Mouse (Mus musculus) forelimb bud, embryonic 11.5 days (tissue): Measurements from ENCODE around the gene Ydjc.
"Not testable (repeated sequence)": the region's sequence is repeated elsewhere in the genome, so short reads cannot be mapped to it uniquely, and the experiment has no call there.

Source experiments
- DNase-seq: peaks from one replicate; pipeline ENCODE4 v3.0.0-alpha.2; 2012; ENCODE audit warnings: low read depth, low spot score

The Ydjc gene

DNA sequence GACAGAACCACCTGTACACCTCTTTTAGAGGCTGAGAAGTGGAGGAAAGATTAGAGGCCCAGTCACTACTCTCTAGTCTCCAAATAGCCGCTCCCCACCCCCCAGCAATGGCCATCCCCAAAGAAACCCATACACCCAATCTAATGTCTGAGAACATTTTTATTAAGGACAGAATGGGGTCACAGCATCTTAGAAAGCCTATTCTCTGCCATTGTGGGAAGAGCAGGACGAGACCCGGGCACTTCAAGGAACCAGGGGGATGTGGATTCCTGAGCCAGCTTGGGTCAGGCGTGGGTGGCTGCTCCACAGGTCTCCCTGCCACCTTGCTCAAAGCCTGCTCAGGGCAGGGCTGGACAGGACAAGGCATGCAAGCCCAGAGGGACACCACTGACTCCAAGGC is 7.5 kb downstream of the Ydjc start:
- DNase-seq, result no peak

DNA sequence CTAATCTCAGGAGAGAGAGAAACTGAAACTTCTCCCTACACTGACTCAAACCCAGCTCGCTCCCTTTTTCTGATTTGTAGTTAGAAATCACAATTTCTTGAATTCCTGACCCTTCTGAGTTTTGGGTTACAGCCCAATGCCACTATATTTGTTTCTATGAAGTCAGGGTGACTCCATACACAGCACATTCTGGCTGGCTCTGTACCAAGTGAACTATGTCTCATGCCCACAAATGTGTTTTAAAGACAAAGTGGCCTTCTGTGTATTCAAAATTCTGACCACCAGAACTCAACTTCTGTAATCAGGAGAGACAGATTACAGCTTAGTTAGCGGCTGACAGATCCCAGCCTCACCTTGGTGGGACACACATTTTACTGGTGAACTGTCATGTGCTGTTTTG is 9.9 kb downstream of the Ydjc start:
- no peak for DNase-seq

DNA sequence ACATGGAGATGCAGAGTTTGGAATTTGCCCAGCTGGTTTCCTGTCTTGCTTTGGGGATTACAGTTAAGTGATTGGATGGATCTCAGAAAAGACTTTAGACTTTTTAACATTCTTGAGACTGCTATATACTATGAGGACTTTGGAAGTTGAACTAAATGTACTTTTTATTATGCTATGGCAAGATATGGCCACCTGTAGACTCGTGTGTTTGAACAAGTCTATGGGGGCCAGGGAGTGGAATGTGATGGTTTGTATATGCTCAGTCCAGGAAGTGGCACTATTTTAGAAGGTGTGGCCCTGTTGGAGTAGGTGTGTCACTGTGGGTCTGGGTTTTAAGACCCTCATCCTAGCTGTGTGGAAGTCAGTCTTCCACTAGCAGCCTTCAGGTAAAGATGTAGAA is 21.1 kb downstream of the Ydjc start:
- DNase-seq, result not testable (repeated sequence)

GRCm38 (mm10) chr16:17167179-17167578 is 22.8 kb downstream of the Ydjc start:
- DNase-seq, result no peak

DNA sequence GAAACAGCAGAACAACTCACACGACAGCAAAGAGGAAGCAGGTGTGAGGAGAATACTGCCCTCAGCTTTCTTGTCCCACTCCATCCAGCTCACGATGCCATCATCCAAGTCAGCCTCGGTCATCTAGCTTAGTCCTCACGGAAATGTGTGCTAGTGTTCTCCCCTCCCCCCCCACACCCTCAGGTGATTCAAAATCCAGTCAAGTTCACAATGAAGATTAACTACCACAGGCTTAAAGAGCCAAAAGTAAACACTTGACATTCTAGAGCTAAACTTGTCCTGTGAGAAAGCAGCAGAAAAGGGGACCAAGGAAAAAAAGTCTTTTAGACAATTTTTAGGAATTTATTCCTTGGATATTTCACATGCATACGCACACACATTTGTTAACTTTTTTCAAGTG is 23.6 kb downstream of the Ydjc start:
- DNase-seq, result no peak

- no peak for DNase-seq
Measured at GRCm38 (mm10) chr16:17175765-17176164, 31.3 kb downstream of the Ydjc start.

DNA sequence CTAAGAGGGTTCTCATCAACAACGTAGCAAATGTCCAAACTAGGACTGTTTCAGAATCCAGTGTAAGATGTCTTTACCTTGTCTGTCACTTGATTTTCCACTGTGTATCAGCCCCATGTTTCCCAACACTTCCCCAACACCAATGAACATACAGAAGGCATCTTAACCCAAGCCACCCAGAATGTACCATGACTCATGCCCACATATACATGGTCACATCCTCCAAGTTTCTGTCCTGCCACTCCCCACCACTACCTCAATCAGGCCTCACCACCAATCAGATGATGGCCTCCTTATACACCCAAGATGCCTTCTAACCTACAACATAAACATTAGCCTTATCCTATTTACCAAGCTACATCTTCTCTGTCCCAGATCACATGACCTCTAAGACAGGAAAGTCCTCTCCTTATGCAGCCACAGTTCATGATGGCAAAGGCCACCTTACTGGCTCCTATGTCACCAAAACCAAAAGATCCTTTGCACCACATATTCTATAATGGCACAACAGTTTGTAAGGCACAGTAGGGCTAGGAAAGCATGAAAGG is 33.3 kb downstream of the Ydjc start:
- no peak for DNase-seq

- DNase-seq, result no peak
Measured at GRCm38 (mm10) chr16:17179706-17180105, 35.3 kb downstream of the Ydjc start.

DNA sequence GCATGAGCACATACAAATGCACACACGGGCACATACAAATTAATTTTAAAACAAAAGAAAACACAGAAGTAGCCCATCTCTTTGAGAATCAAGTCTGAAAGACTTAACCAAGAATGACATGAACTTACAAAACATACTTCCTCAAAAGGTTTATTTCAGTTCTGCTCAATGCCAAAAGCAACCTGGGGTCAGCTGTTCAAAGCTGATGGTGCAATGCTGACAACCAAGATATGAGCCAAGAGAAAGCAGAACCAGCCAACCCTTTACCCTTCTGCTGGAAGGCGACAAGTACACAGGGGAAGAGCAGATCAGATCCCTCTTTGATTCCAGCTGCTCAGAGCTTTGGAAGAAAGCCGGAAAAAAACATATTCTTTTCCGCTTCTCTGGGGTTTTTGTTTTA is 37.0 kb downstream of the Ydjc start:
- no peak for DNase-seq

- DNase-seq, result no peak
Measured at GRCm38 (mm10) chr16:17182136-17182535, 37.7 kb downstream of the Ydjc start.

DNA sequence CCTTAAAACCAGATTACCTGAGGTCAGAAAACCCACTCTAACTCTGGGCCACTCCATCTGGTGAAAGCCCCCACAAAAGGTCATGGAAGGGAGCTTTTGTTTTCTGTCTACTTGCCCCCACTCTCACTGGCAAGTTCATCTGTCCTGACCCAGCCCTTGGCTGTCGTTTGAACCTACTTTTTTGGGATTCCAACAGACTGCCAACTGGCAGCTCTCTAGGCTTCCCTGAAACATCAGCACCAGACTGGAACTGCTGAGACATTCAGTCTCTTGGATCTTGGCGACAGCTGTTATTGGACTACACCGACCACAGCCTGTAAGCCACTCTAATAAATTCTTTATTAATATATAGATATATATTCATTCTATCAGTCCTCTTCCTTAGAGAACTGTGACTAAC is 38.6 kb downstream of the Ydjc start:
- no peak for DNase-seq

DNA sequence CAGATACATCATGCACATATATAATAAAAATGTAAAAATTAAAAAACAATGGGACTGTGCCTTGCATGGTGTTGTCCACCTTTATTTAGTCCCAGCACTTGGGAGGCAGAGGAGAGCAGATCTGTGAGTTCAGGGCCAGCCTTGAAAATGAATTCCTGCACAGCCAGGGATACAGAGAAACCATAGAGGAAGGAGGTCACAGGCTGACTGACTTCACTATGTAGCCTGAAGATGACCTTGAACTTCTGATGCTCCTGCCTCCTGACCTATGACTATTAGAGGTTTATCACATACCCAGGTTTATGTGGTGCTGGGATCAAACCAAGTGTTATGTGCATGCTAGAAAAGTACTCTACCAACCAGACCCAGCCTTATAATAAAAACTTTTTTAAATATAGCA is 41.1 kb downstream of the Ydjc start:
- DNase-seq, result no peak

DNA sequence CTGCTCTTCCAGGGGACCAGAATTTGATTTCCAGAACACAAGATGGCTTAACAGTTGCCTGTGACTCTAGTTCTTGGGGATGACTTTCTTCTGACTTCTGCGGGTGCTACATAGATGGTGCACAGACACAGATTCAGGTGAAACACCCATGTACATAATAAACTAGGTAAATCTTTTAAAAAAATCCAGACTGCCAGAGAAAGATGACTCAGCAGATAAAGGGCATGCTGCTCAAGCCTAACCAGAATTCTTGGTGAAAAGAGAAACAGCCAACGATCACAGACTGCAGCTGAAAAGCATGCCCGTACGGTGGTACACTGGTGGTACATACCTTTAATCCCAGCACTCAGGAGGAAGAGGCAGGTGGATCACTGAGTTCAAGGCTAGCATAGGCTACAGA is 49.4 kb downstream of the Ydjc start:
- DNase-seq, result no peak

GRCm38 (mm10) chr16:17200121-17200952 is 55.9 kb downstream of the Ydjc start:
- no peak for DNase-seq

- peak; percentile 81 for DNase-seq
Measured at GRCm38 (mm10) chr16:17200953-17201707, 56.7 kb downstream of the Ydjc start.

GRCm38 (mm10) chr16:17201977-17202376 is 57.6 kb downstream of the Ydjc start:
- DNase-seq, result no peak

DNA sequence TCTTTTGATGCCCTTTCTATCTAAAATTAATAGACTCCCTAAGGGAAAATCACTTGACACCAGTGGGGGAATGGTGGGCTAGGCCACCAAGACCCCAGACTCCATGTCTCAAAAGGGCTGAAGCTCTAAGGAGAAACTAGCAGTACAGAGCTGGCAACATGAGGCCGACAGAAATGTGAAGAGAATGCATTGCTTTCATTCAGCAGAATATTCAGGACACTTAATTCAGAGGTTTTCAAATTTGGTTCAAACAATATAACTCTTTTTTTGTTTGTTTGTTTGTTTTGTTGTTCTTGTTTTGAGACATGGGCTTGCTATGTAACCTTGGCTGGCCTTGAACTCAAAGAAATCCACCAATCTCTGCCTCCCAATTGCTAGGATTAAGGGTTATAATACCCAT is 58.1 kb downstream of the Ydjc start, which contains the start of gene Ube2l3:
TSS of gene Ube2l3 (minus strand) at position 101 of the 400 bp plus-strand sequence.
- DNase-seq, result no peak

DNA sequence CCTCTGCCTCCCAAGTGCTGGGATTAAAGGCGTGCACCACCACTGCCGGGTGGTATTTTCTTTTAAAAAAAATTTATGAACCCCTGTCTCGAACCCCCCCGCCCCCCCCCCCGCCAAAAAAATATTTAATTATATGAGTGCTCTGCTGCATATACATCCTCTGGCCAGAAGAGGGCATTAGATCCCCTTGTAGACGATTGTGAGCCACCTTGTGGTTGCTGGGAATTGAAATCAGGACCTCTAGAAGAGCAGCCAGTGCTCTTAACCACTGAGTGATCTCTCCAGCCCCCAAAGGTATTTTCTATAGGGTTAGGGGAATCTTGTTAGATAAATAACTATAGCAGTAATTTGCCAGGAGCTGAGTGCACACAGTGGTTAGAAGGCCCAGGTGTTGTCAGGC is 60.6 kb downstream of the Ydjc start:
- no peak for DNase-seq

- DNase-seq, result peak; percentile 94
Measured at GRCm38 (mm10) chr16:17208389-17209361, 64.3 kb downstream of the Ydjc start, which contains the start of gene Rimbp3. Gene Rimbp3 (plus strand): TSS chr16:17208603.

- DNase-seq, result no peak
Measured at GRCm38 (mm10) chr16:17209404-17209960, 65.1 kb downstream of the Ydjc start.
